Mouse (Mus musculus): Measurements from ENCODE around the gene Cd24a.

- TF ChIP-seq CTCF (IDR thresholded peaks at IDR 0.05; ENCODE audit: low read depth, low read length) (no peak), POLR2A (IDR thresholded peaks at IDR 0.05; ENCODE audit: borderline replicate concordance, low read depth, low read length) (no peak)
Measured at GRCm38 (mm10) chr10:43625578-43625977, 47.5 kb downstream of the Cd24a start.

Data from bone marrow macrophage, adult 2 months (primary cell).